In genomic region chr5:30201521-30201920, GRCm38 (mm10) we compare ENCODE assay signal across 10 mouse cellular contexts. TPM values are rescaled to one million over a fixed set of nuclear protein-coding genes. Genes with fewer than 3 reads are reported as not detected.
DNase-seq lines count a peak whose midpoint lies in the region; TF ChIP-seq lines count a peak whose summit lies in the region.
"Had no signal": no experiment of that assay in that cellular context is flagged by ENCODE, and none has a peak within 500 bp of the region (broad histone marks: within the 10 kb centered on the region; RNA-seq: fewer than 3 reads in every experiment).

No protein-coding gene starts in this region.

- intact Hi-C loops in gastrocnemius, adult 2 months (cut with DNase I): no loop called here
- intact Hi-C loops in heart, postnatal 14 days (cut with DNase I): no loop called here
- intact Hi-C loops in left cerebral cortex, postnatal 10 days (cut with DNase I): no loop called here

- TF ChIP-seq POLR2A in brain, embryonic 14.5 days (IDR thresholded peaks at IDR 0.05; ENCODE audit: borderline replicate concordance, extremely low read depth, insufficient read depth, insufficient read length, poor library complexity, severe bottlenecking): no peak

- H3K36me3 ChIP-seq in C2C12 (ENCODE audit: control insufficient read depth, insufficient read depth): no peaks in the 10 kb centered on the region

- peaks cover 3% of the 10 kb centered on the region for H3K27me3 ChIP-seq in C2C12 (ENCODE audit: control insufficient read depth, insufficient read depth, insufficient read length)

- H3K27ac ChIP-seq in gastrocnemius, adult 2 months: no peak overlapping the region

- DNase-seq in gastrocnemius, adult 2 months: no peak
- no peak for DNase-seq in gastrocnemius, postnatal 10 days
- DNase-seq in brain, embryonic 14.5 days (ENCODE audit: low read depth): peak; percentile 79
- peak; percentile 17 to 53 for DNase-seq in heart, postnatal 14 days
- peak; percentile 46 to 60 for DNase-seq in left cerebral cortex, postnatal 10 days (ENCODE audit: extremely low spot score in 1 of 2, low spot score in 2 of 2)
- peak; percentile 51 for DNase-seq in retina, postnatal 7 days (ENCODE audit: low read depth, low spot score)
- DNase-seq in ovary, postnatal 36 days (ENCODE audit: low spot score): no peak

- no peaks in the 10 kb centered on the region for H3K79me2 ChIP-seq in C2C12 (ENCODE audit: control insufficient read depth, insufficient read depth)

- H3K4me3 ChIP-seq in gastrocnemius, adult 2 months: no peak overlapping the region
- no peak overlapping the region for H3K4me3 ChIP-seq in C2C12 (ENCODE audit: insufficient read depth, poor library complexity, severe bottlenecking)

- H3K79me3 ChIP-seq in C2C12 (ENCODE audit: low read depth): no peaks in the 10 kb centered on the region

- TF ChIP-seq CTCF in gastrocnemius, adult 2 months (IDR thresholded peaks at IDR 0.05): peak; percentile 54
- peak; percentile 48 for TF ChIP-seq CTCF in C2C12 (IDR thresholded peaks at IDR 0.05; ENCODE audit: control insufficient read depth, insufficient read depth, insufficient read length)
- peak; percentile 64; the same call in 1 of the 2 replicates for TF ChIP-seq CTCF in brain, embryonic 14.5 days (IDR thresholded peaks at IDR 0.05; ENCODE audit: borderline replicate concordance, extremely low read depth, insufficient read depth, insufficient read length)

- no peak overlapping the region for H3ac ChIP-seq in C2C12 (ENCODE audit: control insufficient read depth, insufficient read length, low read depth)

TF ChIP-seq in C2C12, 6 proteins besides CTCF, POLR2A, EP300 and RAD21:
- TF ChIP-seq MYOD1 (IDR thresholded peaks at IDR 0.05; ENCODE audit: control insufficient read depth, insufficient read length, low read depth) (no peak), FOSL1 (IDR thresholded peaks at IDR 0.05; ENCODE audit: insufficient read depth, low read length, poor library complexity, severe bottlenecking) (no peak), USF1 (IDR thresholded peaks at IDR 0.05; ENCODE audit: low read depth) (no peak), MYOG (IDR thresholded peaks at IDR 0.05; ENCODE audit: control insufficient read depth, extremely low read depth, insufficient read length) (no peak), MAX (IDR thresholded peaks at IDR 0.05) (no peak)

RNA-seq across cellular contexts. Expression of gene Adgrf3, which starts 4.0 kb away (rescaled TPM):
- total RNA-seq in gastrocnemius, adult 2 months (2021): not detected
- not detected for total RNA-seq in gastrocnemius, postnatal 10 days (2021)
- not detected for polyA plus RNA-seq in C2C12 (2012; fragmentation: generic; extraction: Trizol)
- 0.03 TPM in 1 of 2 replicates, not detected in the other for polyA plus RNA-seq in brain, embryonic 14.5 days (2012; rRNA removed)
- under 1 TPM; 0.14 to 0.29 TPM for total RNA-seq in heart, postnatal 14 days (2021)
- not detected for total RNA-seq in left cerebral cortex, postnatal 10 days (2021)
- total RNA-seq: adrenal gland, adult 18-20 months; layer of hippocampus, adult 18-20 months had no signal

RNA-seq across cellular contexts. Expression of gene Selenoi, which starts 30.9 kb away (rescaled TPM):
- total RNA-seq in gastrocnemius, adult 2 months (2021): 10 to 100 TPM in 1 of 2 experiments, 1 to 10 TPM in 1; 8.3 to 11.4 TPM
- total RNA-seq in gastrocnemius, postnatal 10 days (2021): 10 to 100 TPM; 11.9 to 15.3 TPM
- polyA plus RNA-seq in C2C12 (2012; fragmentation: generic; extraction: Trizol): 15.0 TPM
- polyA plus RNA-seq in brain, embryonic 14.5 days (2012; rRNA removed): 46.1 and 57.4 TPM in 2 replicates
- 10 to 100 TPM; 18.5 to 20.7 TPM for total RNA-seq in heart, postnatal 14 days (2021)
- 10 to 100 TPM; 56.8 to 58.3 TPM for total RNA-seq in left cerebral cortex, postnatal 10 days (2021)

RNA-seq across cellular contexts. Expression of gene Hadhb, which starts 46.5 kb away (rescaled TPM):
- 100 to 1,000 TPM; 340 to 569 TPM for total RNA-seq in gastrocnemius, adult 2 months (2021)
- total RNA-seq in gastrocnemius, postnatal 10 days (2021): 100 to 1,000 TPM; 239 to 273 TPM
- 43.2 TPM for polyA plus RNA-seq in C2C12 (2012; fragmentation: generic; extraction: Trizol)
- 37.6 and 47.5 TPM in 2 replicates for polyA plus RNA-seq in brain, embryonic 14.5 days (2012; rRNA removed)
- 1,000 to 10,000 TPM; 1,750 to 1,828 TPM for total RNA-seq in heart, postnatal 14 days (2021)
- 10 to 100 TPM; 52.3 to 52.6 TPM for total RNA-seq in left cerebral cortex, postnatal 10 days (2021)

RNA-seq across cellular contexts. Expression of gene Hadha, which starts 46.6 kb away (rescaled TPM):
- 100 to 1,000 TPM; 261 to 470 TPM for total RNA-seq in gastrocnemius, adult 2 months (2021)
- 100 to 1,000 TPM; 292 to 312 TPM for total RNA-seq in gastrocnemius, postnatal 10 days (2021)
- polyA plus RNA-seq in C2C12 (2012; fragmentation: generic; extraction: Trizol): 65.9 TPM
- 58.8 and 67.3 TPM in 2 replicates for polyA plus RNA-seq in brain, embryonic 14.5 days (2012; rRNA removed)
- 1,000 to 10,000 TPM; 1,294 to 1,315 TPM for total RNA-seq in heart, postnatal 14 days (2021)
- total RNA-seq in left cerebral cortex, postnatal 10 days (2021): 10 to 100 TPM; 60.2 to 64.6 TPM

Comparison
In these comparisons a context has a peak if more than half of its experiments do, and no peak if none do; other contexts are left out.
1. DNase-seq: peak in brain, embryonic 14.5 days (single experiment), heart, postnatal 14 days (2 of 2), left cerebral cortex, postnatal 10 days (2 of 2) and retina, postnatal 7 days (single experiment); none in gastrocnemius, adult 2 months (single experiment), gastrocnemius, postnatal 10 days (single experiment) and ovary, postnatal 36 days (single experiment).
2. RNA of gene Hadhb, which starts 46.5 kb away (total RNA-seq): 1,750 to 1,828 TPM in heart, postnatal 14 days, 340 to 569 TPM in gastrocnemius, adult 2 months and 239 to 273 TPM in gastrocnemius, postnatal 10 days; 52.3 to 52.6 TPM in left cerebral cortex, postnatal 10 days; every median in the first group is over 4 times any median in the second.
3. Peak in every context shown above with its lines, with median percentiles within 50 percentile points of each other: CTCF ChIP-seq.